Mouse (Mus musculus) cerebellum, adult 2 months (tissue): ENCODE results near the gene Nelfe.
"Not testable (repeated sequence)": the region's sequence is repeated elsewhere in the genome, so short reads cannot be mapped to it uniquely, and the experiment has no call there.

Experiments
- CTCF ChIP-seq: fragments of 200-500 bp; IDR thresholded peaks from 2 replicates; pipeline ENCODE4 v1.5.1; 2011; ENCODE audit warnings: low read depth, mild to moderate bottlenecking, control low read depth, low read length, moderate library complexity, borderline replicate concordance; ENCODE audit not compliant: insufficient read depth
- POLR2A ChIP-seq: fragments of 200-500 bp; IDR thresholded peaks from 2 replicates; pipeline ENCODE4 v1.6.1; 2011; ENCODE audit warnings: low read length, control low read depth, borderline replicate concordance; ENCODE audit not compliant: insufficient read depth

GRCm38 (mm10) chr17:34800781-34801305, 49.3 kb upstream of the Nelfe start:
- TF ChIP-seq CTCF, POLR2A: not testable (repeated sequence)
